Mouse (Mus musculus): ENCODE data around the gene Cnot6l.
A peak's percentile ranks its signal among the peaks of the same experiment; 100 is the strongest.

Gene Cnot6l

GRCm38 (mm10) chr5:96164021-96164411, at the start of gene Cnot6l:
Cnot6l (minus strand) TSS chr5:96164171.
- peak; percentile 72 for DNase-seq

GRCm38 (mm10) chr5:96209916-96210583, 46.1 kb upstream of the Cnot6l start:
- peak; percentile 96 for DNase-seq

DNA sequence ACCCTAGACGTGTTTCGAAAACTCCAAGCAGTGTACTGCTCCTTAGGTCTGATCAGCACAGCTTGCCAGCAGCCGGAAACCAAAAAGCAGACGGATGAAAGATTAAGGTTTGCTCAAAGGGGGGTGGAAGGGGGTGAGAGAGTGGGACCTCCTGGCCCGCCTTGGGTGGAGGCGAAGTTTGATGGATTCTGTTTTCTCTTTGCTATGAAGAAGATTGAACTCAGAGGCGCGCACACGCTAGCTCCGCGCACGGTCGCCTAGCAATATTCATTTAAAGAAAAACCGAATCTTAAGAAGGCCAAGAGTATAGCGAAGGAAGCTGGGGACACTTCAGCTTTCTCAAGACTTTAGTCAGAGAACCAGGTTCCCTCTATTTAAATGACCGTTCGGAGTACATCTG, 45.5 kb upstream of the Cnot6l start, which contains the start of gene Mrpl1:
Gene Mrpl1, plus strand, starts transcription at position 35 of the 400 bp plus-strand sequence.
- no peak for DNase-seq

DNA sequence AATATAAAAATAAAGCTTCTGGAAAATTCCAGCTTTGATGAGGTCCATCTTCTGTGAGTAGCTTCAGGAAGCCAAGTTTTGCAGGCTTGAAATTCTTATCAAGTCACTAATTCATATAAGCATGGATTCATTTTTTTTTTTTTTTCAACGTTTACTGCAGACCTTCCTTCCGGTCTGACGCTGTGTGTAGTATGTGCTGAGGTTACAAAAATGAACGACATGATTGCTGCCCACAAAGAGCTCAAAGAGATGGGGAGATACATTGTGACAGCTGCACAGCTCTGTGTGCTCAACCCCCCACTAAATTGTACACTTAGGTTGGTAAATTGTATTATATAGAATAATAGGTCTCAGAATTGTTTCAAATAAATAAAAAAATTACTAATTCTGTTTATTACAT, 44.6 kb upstream of the Cnot6l start:
- no peak for DNase-seq

GRCm38 (mm10) chr5:96207531-96207930, 43.6 kb upstream of the Cnot6l start:
- no peak for DNase-seq

- peak; percentile 28 for DNase-seq
These were observed 42.9 kb upstream of the Cnot6l start for GRCm38 (mm10) chr5:96206897-96207296.

GRCm38 (mm10) chr5:96201462-96202154, 37.6 kb upstream of the Cnot6l start:
- no peak for DNase-seq

DNA sequence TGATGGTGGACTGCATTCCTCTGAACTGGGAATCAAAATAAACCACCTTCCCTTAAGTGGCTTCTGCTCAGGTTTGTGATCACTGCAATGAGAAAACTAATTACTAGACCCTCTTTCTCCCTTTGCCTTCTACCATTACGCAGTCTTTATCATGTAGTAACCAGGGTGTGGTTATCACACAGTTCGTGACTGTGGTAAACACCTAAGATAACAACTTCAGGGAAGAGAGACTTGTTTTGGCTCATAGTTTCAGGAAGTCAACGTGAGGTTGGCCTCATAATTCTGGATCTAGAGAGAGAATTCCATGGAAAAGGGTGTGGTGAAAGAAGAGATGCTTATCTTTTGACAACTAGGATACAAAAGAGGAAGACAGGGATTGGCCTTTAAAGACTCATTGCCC, 36.3 kb upstream of the Cnot6l start:
- no peak for DNase-seq

GRCm38 (mm10) chr5:96198271-96198670, 34.3 kb upstream of the Cnot6l start:
- DNase-seq: peak; percentile 52

- no peak for DNase-seq
These were observed 32.6 kb upstream of the Cnot6l start for GRCm38 (mm10) chr5:96196547-96197052.

DNA sequence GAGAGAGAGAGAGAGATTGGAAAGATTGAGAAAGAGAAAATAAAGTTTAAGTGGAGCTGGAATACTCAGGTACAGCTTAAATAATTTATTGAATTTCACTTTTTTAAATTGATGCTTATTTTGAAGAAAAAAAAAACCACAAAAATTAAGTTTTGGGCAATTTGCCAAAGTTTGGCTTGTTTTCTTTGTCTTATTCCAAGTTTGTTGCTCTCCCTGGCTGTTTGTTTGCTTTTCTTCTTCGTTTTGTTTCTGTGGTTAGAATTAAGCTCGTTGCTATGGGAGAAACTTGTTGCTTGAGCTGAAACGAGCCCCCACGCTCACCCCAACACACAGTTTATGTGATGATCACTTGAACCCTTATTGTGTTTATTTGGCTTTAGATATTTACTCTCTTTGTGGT, 27.3 kb upstream of the Cnot6l start:
- no peak for DNase-seq

DNA sequence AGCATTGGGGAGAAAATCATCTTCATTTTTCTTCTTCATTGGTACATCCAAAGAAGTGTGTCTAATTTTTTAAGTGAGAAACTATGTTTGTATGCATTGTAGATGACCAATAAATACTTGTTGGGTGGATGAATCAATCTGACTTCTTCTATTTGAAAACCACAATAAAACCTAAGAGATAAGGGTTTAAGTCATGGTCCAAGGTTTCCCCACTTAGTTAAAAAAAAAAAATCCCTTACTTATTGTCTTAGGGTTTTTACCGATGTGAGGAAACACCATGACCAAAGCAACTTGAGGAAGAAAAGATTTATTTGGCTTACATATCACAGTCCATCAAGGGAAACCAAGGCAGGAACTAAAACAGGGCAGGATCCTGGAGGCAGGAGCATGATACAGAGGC, 25.8 kb upstream of the Cnot6l start:
- no peak for DNase-seq

- DNase-seq: no peak
These were observed 20.0 kb upstream of the Cnot6l start for GRCm38 (mm10) chr5:96183987-96184386.

DNA sequence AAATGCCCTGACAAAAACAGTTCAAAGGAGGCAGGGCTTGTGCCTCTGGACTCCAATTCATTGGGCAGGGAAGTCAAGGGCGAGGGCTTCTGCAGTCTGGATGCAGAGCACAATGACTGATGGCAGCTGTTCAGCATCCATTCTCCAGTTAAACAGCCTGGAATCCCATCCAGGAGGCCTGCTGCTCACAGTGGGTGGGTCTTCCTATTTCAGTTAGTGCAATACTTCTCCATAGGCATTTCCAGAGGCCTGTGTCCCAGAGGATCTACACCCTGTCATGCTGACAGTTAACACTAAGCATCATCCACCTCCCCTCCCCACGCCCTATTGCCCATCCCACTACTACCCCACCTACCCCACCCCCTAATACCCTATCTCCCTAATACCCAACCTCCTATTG, 19.2 kb upstream of the Cnot6l start:
- DNase-seq: no peak

GRCm38 (mm10) chr5:96176879-96177358, 12.9 kb upstream of the Cnot6l start:
- DNase-seq: no peak

DNA sequence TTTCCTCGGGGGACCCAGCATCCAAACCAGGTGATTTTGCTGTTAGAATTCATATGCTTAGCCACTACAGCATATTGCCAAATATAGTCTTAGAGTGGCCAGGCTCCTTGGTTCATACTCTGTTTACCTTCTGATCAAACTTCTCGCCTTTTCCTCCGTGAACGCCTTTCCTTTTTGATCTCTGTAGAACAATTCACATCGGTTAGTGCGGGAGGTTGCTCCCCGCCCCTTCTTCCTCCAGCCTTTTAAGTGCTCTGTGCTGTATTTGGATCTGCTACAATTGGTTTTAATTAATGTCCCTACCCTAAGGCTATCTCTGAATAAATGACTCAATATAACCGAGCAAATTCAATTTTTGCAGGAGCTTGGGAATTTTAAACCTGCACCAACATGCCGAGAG, 12.2 kb upstream of the Cnot6l start:
- DNase-seq: no peak

- no peak for DNase-seq
These were observed 7.8 kb upstream of the Cnot6l start for GRCm38 (mm10) chr5:96171765-96172164.

DNA sequence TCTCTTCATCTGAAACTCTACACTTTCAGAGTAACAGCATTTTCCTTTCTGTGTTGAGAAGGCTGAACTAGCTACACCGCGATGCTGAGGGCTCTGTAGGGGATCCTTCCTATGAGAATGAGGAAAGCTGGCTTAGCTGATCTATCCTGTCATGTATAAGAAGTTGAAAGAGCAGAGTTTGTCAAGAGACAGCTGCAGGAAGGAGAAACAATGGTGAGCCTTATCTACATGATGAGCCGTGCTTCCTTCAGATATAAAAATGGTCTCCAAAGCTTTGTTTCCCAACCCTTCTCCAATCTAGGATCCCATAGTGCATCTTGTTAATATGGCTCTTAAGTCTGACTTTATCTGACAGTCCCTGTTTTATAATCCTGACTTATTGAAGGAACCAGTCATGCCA, 6.5 kb upstream of the Cnot6l start:
- DNase-seq: no peak

DNA sequence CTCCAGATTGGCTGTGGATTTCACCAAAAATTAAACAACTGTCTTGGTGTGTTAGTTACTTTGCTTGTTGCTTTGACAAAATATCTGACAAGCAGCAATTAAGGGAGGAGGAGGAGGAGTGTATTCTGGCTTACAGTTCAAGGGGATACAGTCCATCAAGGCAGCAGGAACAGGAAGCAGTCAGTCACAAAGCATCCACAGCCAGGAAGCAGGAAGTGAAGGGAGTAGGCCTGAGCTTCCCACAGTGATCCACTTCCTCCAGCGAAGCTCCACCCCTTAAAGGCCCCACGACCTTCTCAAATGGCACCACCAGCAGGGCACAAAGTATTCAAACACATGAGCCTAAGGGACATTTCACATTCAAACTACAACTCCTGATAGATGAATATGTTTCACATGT, 2.8 kb upstream of the Cnot6l start:
- DNase-seq: no peak

DNA sequence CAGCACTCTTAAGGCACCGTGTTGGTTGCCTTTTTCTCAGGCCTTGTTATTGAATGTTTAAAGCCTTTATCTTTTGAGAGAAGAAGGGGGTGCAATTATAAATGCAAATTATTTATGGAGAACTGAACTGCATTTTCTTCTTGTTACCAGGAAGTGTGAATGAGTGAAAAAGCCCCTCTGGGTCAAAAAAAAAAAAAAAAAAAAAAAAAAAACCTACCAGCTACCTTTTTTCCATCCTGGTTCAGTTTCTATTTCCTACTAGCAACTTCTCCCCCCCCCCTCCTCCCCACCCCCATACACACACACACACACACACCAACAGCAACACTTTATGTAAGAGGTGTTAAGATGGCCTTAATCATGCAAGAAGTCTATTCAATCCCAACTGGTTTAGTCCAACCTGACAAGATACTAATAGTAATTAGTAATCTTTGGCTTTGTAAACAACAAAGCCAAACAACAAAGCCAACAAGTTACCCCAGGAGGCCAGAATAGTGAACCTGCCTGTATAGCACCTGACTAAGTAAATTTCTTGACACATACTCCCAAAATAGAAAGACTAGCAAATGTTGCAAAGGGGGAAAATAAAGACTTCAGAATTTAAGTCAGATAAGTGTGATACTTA, 463 bp downstream of the Cnot6l start:
- peak; percentile 6 for DNase-seq

DNA sequence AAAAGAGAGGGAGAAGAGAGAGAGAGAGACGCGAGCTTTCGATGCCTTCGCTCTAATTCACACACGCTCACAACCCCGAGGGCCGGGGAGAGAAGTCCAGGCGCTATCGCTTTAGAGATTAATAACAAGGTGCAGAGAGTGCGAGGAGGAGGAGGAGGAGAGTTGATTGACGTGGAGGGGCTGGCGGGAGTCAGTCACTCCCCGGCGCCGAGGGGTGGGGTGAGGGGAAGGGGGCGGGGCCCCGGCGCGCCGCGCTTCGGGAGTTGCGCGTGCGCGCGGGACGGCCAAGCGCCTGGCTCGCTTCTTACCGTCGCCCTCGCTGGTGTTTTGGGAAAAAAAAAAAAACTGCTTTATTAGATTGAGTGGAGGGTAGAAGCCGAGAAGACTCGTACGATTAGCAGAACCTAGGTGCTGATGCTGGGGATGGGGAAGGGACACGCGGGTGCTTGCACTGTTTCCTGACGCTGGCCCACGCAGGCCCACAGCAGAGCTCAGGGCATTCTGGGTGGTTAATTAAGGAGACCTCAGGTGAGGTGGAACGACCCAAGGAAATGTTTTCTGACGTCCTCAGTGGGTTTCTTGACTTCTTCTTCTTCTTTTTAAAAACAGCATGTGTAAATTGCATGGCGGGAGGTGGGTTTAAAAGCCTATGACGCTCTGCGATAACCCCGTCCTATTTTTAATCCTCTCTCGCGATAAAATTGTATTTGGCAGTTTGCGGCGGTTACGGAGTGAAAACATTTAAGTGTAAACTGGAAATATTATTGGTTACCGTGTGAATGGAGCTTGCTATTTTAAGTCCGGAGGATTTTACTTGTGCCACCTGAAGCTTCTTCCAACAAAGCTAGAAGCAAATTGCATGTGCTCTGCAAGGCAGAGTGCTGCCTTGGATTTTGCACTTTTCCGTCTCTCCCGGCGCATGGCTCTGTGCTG, 1.3 kb downstream of the Cnot6l start:
- peak; percentile 91 for DNase-seq

DNA sequence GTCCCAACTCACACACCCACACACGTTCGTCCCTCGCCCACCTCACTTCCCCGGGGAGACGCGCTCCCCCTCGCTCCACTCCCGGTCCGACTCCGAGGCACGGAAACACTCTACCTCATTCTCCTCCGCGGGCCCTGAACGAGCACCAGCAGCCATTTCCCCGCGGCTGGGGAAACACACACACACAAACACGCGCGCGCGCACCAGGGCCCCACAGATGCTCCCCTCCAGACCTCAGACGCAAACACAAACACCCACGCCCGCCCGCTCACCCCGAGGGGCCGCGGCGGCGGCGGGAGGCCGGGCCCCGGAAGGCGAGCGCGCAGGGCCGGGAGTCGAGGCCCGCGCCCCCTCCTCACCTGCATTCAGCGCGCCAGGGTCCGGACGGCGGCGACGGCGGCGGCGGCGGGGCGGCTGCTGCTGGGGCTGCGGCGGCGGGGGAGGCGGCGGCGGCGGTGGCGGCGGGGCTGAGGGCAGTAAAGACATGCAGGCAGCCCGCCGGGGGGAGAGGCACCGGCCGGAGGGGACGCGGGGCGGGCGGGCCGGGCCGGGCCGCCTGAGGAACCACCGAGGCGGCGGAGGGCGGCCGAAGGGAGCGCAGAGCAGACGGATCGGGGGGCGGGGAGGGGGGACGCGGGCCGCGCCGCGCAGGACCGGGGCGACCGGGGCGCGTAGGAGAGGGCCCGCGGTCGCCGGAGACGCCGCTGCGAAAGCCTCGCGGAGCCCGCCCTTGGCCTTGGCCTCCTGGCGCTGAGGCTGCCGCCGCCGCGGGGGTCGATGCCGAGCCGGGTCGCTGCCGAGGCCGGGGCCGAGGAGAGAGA, 2.2 kb downstream of the Cnot6l start:
- DNase-seq: peak; percentile 80
